Mouse (Mus musculus): ENCODE results near the gene Fry. TPM values are rescaled to one million over a fixed set of nuclear protein-coding genes. Genes with fewer than 3 reads are reported as not detected.
A peak's percentile ranks its signal among the peaks of the same experiment; 100 is the strongest.

Gene Fry
- total and polyA plus RNA-seq, 3 experiments, result 1.9 to 2.3 TPM; not detected in 1

DNA sequence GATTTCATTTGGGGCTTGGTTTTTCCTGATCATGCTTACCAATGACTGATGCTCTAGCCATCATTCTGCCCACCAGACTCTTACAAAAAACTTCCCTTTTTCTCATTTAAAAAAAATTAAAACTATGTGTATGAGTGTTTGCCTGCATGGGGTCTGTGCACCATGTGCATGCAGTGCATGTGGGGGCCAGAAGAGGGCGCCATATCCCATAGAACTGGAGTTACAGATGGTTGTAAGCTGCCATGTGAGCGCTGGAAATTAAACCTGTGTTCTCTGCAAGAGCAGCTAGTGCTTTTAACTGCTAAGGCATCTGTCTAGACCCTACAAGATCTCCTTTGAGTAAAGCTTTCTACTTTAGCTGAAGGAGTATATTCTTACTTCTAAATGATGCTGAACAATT lies 162.6 kb downstream of the Fry start:
- H3K36me3 ChIP-seq (ENCODE audit: control insufficient read depth in 1 of 2, insufficient read depth in 2 of 2, low read length in 2 of 2), result no peaks in the 10 kb centered on the region
- no peaks in the 10 kb centered on the region for H3K79me2 ChIP-seq (ENCODE audit: control insufficient read depth, insufficient read depth, low read length, poor library complexity)
- H3K9me3 ChIP-seq (replicated peaks; ENCODE audit: insufficient read depth, low read length), result no peaks in the 10 kb centered on the region
- peak; percentile 14 for DNase-seq (ENCODE audit: low read depth, low spot score)
- H3K4me1 ChIP-seq (ENCODE audit: control insufficient read depth in 1 of 2, insufficient read depth in 2 of 2, low read length in 2 of 2), result no peaks in the 10 kb centered on the region
- H3K27ac ChIP-seq (ENCODE audit: control insufficient read depth, low read depth, low read length), result no peak overlapping the region
- no peak for TF ChIP-seq POLR2AphosphoS2 (IDR thresholded peaks at IDR 0.05; ENCODE audit: low read length)
- TF ChIP-seq ZNF384 (IDR thresholded peaks at IDR 0.05; ENCODE audit: low read depth, low read length), result no peak
- TF ChIP-seq RAD21 (IDR thresholded peaks at IDR 0.05; ENCODE audit: low read depth, low read length), result peak; percentile 19
- no peak for TF ChIP-seq NELFE (IDR thresholded peaks at IDR 0.05; ENCODE audit: low read depth, low read length)
- TF ChIP-seq HCFC1 (IDR thresholded peaks at IDR 0.05; ENCODE audit: low read depth, low read length), result no peak
- TF ChIP-seq SIN3A (IDR thresholded peaks at IDR 0.05; ENCODE audit: low read length), result no peak
- TF ChIP-seq GABPA (IDR thresholded peaks at IDR 0.05; ENCODE audit: low read depth, low read length), result no peak
- TF ChIP-seq NRF1 (IDR thresholded peaks at IDR 0.05; ENCODE audit: insufficient read depth, low read depth, low read length, poor library complexity, severe bottlenecking), result no peak
- peak; percentile 35 to 45 (median 36) for TF ChIP-seq CTCF (IDR thresholded peaks at IDR 0.05 in 2 of 3, conservative IDR thresholded peaks at IDR 0.05 in 1 of 3; ENCODE audit: control insufficient read depth in 1 of 3, insufficient read depth in 1 of 3, low read depth in 2 of 3, low read length in 3 of 3, poor library complexity in 1 of 3, severe bottlenecking in 1 of 3)
- no peaks in the 10 kb centered on the region for H3K27me3 ChIP-seq (ENCODE audit: control insufficient read depth in 1 of 2, insufficient read depth in 2 of 2, low read length in 2 of 2)
- H3K4me3 ChIP-seq (ENCODE audit: control insufficient read depth in 1 of 2, insufficient read depth in 1 of 2, low read depth in 2 of 2, low read length in 2 of 2), result no peak overlapping the region
- H3K9ac ChIP-seq (ENCODE audit: control insufficient read depth, low read depth, low read length, poor library complexity, severe bottlenecking), result no peak overlapping the region

- Histone ChIP-seq H3K27me3 (ENCODE audit: control insufficient read depth in 1 of 2, insufficient read depth in 2 of 2, low read length in 2 of 2) (no peaks in the 10 kb centered on the region), H3K79me2 (ENCODE audit: control insufficient read depth, insufficient read depth, low read length, poor library complexity) (no peaks in the 10 kb centered on the region), H3K4me3 (ENCODE audit: control insufficient read depth in 1 of 2, insufficient read depth in 1 of 2, low read depth in 2 of 2, low read length in 2 of 2) (no peak overlapping the region), H3K27ac (ENCODE audit: control insufficient read depth, low read depth, low read length) (no peak overlapping the region), H3K9ac (ENCODE audit: control insufficient read depth, low read depth, low read length, poor library complexity, severe bottlenecking) (no peak overlapping the region), H3K9me3 (replicated peaks; ENCODE audit: insufficient read depth, low read length) (no peaks in the 10 kb centered on the region), H3K4me1 (ENCODE audit: control insufficient read depth in 1 of 2, insufficient read depth in 2 of 2, low read length in 2 of 2) (no peaks in the 10 kb centered on the region), H3K36me3 (ENCODE audit: control insufficient read depth in 1 of 2, insufficient read depth in 2 of 2, low read length in 2 of 2) (no peaks in the 10 kb centered on the region)
- no peak for DNase-seq (ENCODE audit: low read depth, low spot score)
- TF ChIP-seq ELF1 (IDR thresholded peaks at IDR 0.05; ENCODE audit: low read depth, low read length) (no peak), MAZ (IDR thresholded peaks at IDR 0.05; ENCODE audit: low read depth, low read length) (no peak), GATA1 (IDR thresholded peaks at IDR 0.05; ENCODE audit: low read depth, low read length) (no peak), KAT2A (conservative IDR thresholded peaks at IDR 0.05; ENCODE audit: low read depth, low read length) (no peak), ZNF384 (IDR thresholded peaks at IDR 0.05; ENCODE audit: low read depth, low read length) (no peak), MEF2A (IDR thresholded peaks at IDR 0.05; ENCODE audit: extremely low read depth, insufficient replicate concordance, low read depth, low read length, poor library complexity, severe bottlenecking) (no peak), MXI1 (IDR thresholded peaks at IDR 0.05; ENCODE audit: low read depth, low read length) (no peak), CHD1 (IDR thresholded peaks at IDR 0.05; ENCODE audit: low read depth, low read length) (no peak), HCFC1 (IDR thresholded peaks at IDR 0.05; ENCODE audit: low read depth, low read length) (no peak), NRF1 (IDR thresholded peaks at IDR 0.05; ENCODE audit: insufficient read depth, low read depth, low read length, poor library complexity, severe bottlenecking) (no peak), USF2 (IDR thresholded peaks at IDR 0.05; ENCODE audit: borderline replicate concordance in 1 of 2, insufficient read depth in 1 of 2, low read depth in 1 of 2, low read length in 2 of 2) (no peak), E2F4 (IDR thresholded peaks at IDR 0.05; ENCODE audit: borderline replicate concordance, low read depth, low read length) (no peak), CHD2 (IDR thresholded peaks at IDR 0.05; ENCODE audit: low read length) (no peak), ZMIZ1 (IDR thresholded peaks at IDR 0.05; ENCODE audit: low read depth, low read length) (no peak), BHLHE40 (IDR thresholded peaks at IDR 0.05; ENCODE audit: borderline replicate concordance, low read depth, low read length) (no peak), POLR2A (IDR thresholded peaks at IDR 0.05; ENCODE audit: control insufficient read depth in 1 of 2, insufficient read depth in 1 of 2, low read depth in 1 of 2, low read length in 2 of 2, poor library complexity in 1 of 2) (no peak), TCF12 (IDR thresholded peaks at IDR 0.05; ENCODE audit: low read depth, low read length) (no peak), POLR2AphosphoS2 (IDR thresholded peaks at IDR 0.05; ENCODE audit: low read length) (no peak), MAFK (IDR thresholded peaks at IDR 0.05; ENCODE audit: borderline replicate concordance, low read depth, low read length) (no peak)
These were observed 163.6 kb downstream of the Fry start for GRCm38 (mm10) chr5:150282091-150282490.
